In genomic region chr4:40843726-40844125, GRCm38 (mm10) we compare ENCODE assay signal across 8 mouse cellular contexts. TPM values are rescaled to one million over a fixed set of nuclear protein-coding genes. Genes with fewer than 3 reads are reported as not detected.
DNase-seq lines count a peak whose midpoint lies in the region; ATAC-seq and TF ChIP-seq lines count a peak whose summit lies in the region.

No protein-coding gene starts in this region.

- TF ChIP-seq CTCF in thymus, adult 2 months (IDR thresholded peaks at IDR 0.05; ENCODE audit: borderline replicate concordance, control insufficient read depth, extremely low read depth, insufficient read depth, low read length, poor library complexity): no peak

- peaks cover 20% of the 10 kb centered on the region for H3K4me1 ChIP-seq in forebrain, embryonic 10.5 days
- H3K4me1 ChIP-seq in forebrain, embryonic 12.5 days: peaks cover 21% of the 10 kb centered on the region
- peaks cover 45% of the 10 kb centered on the region for H3K4me1 ChIP-seq in thymus, adult 2 months (replicated peaks; ENCODE audit: control insufficient read depth, insufficient read depth, low read length)
- H3K4me1 ChIP-seq in stomach, embryonic 16.5 days (ENCODE audit: control insufficient read depth, insufficient read depth, low read length): peaks cover 48% of the 10 kb centered on the region

- no peaks in the 10 kb centered on the region for H3K9me3 ChIP-seq in forebrain, embryonic 10.5 days
- H3K9me3 ChIP-seq in forebrain, embryonic 12.5 days: no peaks in the 10 kb centered on the region
- no peaks in the 10 kb centered on the region for H3K9me3 ChIP-seq in stomach, embryonic 16.5 days (replicated peaks; ENCODE audit: control insufficient read depth, low read length)

- no peak for TF ChIP-seq POLR2A in thymus, adult 2 months (IDR thresholded peaks at IDR 0.05; ENCODE audit: control insufficient read depth, extremely low read depth, insufficient read depth, low read length, poor library complexity)

- no peak overlapping the region for H3K9ac ChIP-seq in forebrain, embryonic 12.5 days
- H3K9ac ChIP-seq in stomach, embryonic 16.5 days (ENCODE audit: low read length): 0 out of 2 replicates have a peak overlapping the region, but pooled peaks have one; percentile 27

- peak overlapping the region; percentile 71 for H3K27ac ChIP-seq in forebrain, embryonic 10.5 days
- H3K27ac ChIP-seq in forebrain, embryonic 12.5 days: no peak overlapping the region
- H3K27ac ChIP-seq in thymus, adult 2 months (ENCODE audit: control insufficient read depth, insufficient read depth, low read length): peak overlapping the region; percentile 57
- H3K27ac ChIP-seq in stomach, embryonic 16.5 days (ENCODE audit: low read length): peak overlapping the region; percentile 90

- ATAC-seq in forebrain, embryonic 12.5 days (ENCODE audit: low FRiP score): no peak
- no peak for ATAC-seq in stomach, embryonic 16.5 days (ENCODE audit: insufficient read depth, low FRiP score)

- no peak overlapping the region for H3K4me2 ChIP-seq in forebrain, embryonic 12.5 days
- 0 out of 2 replicates have a peak overlapping the region, but pooled peaks have one; percentile 1 for H3K4me2 ChIP-seq in stomach, embryonic 16.5 days (ENCODE audit: low read depth, low read length)

- no peak overlapping the region for H3K4me3 ChIP-seq in forebrain, embryonic 10.5 days
- H3K4me3 ChIP-seq in forebrain, embryonic 12.5 days (replicated peaks): no peak overlapping the region
- H3K4me3 ChIP-seq in thymus, adult 2 months (ENCODE audit: control insufficient read depth, insufficient read depth, low read length): no peak overlapping the region
- H3K4me3 ChIP-seq in stomach, embryonic 16.5 days (replicated peaks; ENCODE audit: low read length): no peak overlapping the region

- no peak for DNase-seq in forebrain, embryonic 10.5 days (ENCODE audit: extremely low spot score, low spot score)
- DNase-seq in thymus, adult 2 months: no peak
- no peak for DNase-seq in thymus, adult 18-20 months
- peak; percentile 50 to 57 for DNase-seq in kidney, postnatal 25 days
- no peak for DNase-seq in left cerebral cortex, adult 9 months (ENCODE audit: low spot score in 2 of 2)
- DNase-seq in T-cell, adult 2 months (ENCODE audit: low spot score): no peak

- 0 out of 2 replicates have a peak, but pooled peaks cover 7% of the 10 kb centered on the region for H3K36me3 ChIP-seq in forebrain, embryonic 10.5 days (replicated peaks)
- no peaks in the 10 kb centered on the region for H3K36me3 ChIP-seq in forebrain, embryonic 12.5 days (replicated peaks)
- no peaks in the 10 kb centered on the region for H3K36me3 ChIP-seq in thymus, adult 2 months (ENCODE audit: control insufficient read depth, insufficient read depth, low read length)
- H3K36me3 ChIP-seq in stomach, embryonic 16.5 days (ENCODE audit: control insufficient read depth, insufficient read depth, low read length): no peaks in the 10 kb centered on the region

- 82% methylated on average over 8 of the region's 8 CpGs for WGBS in forebrain, embryonic 10.5 days
- WGBS in forebrain, embryonic 12.5 days: 75% methylated on average over 8 of the region's 8 CpGs
- 74% methylated on average over 8 of the region's 8 CpGs for WGBS in thymus, adult 2 months
- WGBS in stomach, embryonic 16.5 days: 56% methylated on average over 8 of the region's 8 CpGs

- H3K27me3 ChIP-seq in forebrain, embryonic 10.5 days (ENCODE audit: poor library complexity, severe bottlenecking): no peaks in the 10 kb centered on the region
- H3K27me3 ChIP-seq in forebrain, embryonic 12.5 days: no peaks in the 10 kb centered on the region
- no peaks in the 10 kb centered on the region for H3K27me3 ChIP-seq in thymus, adult 2 months (ENCODE audit: control insufficient read depth, insufficient read depth, low read length)
- no peaks in the 10 kb centered on the region for H3K27me3 ChIP-seq in stomach, embryonic 16.5 days (ENCODE audit: control insufficient read depth, insufficient read depth, low read length)

RNA-seq across cellular contexts. Expression of gene B4galt1, which starts 10.1 kb away (rescaled TPM):
- 20.1 TPM in 2 replicates for polyA plus RNA-seq in forebrain, embryonic 10.5 days (2016; fragmentation: Nextera tagmentation; extraction: Ambion mirVana)
- polyA plus RNA-seq in forebrain, embryonic 12.5 days (2016; fragmentation: Nextera tagmentation; extraction: Ambion mirVana): 12.8 and 14.0 TPM in 2 replicates
- 34.1 and 49.4 TPM in 2 replicates for polyA plus RNA-seq in thymus, adult 2 months (2012; rRNA removed)
- 50.1 and 51.2 TPM in 2 replicates for polyA plus RNA-seq in stomach, embryonic 16.5 days (2015; fragmentation: Nextera tagmentation; extraction: Ambion mirVana)

Comparison
In these comparisons a context has a peak if more than half of its experiments do, and no peak if none do; other contexts are left out.
1. DNase-seq: peak in kidney, postnatal 25 days (2 of 2); none in forebrain, embryonic 10.5 days (single experiment), thymus, adult 2 months (single experiment), thymus, adult 18-20 months (0 of 2), left cerebral cortex, adult 9 months (0 of 2) and T-cell, adult 2 months (single experiment).